Mouse (Mus musculus): ENCODE results near the gene Rps18. TPM values are rescaled to one million over a fixed set of nuclear protein-coding genes. Genes with fewer than 3 reads are reported as not detected.

Gene Rps18
- polyA plus RNA-seq, 1 experiment from 2014 or later, result 1,781 TPM

DNA sequence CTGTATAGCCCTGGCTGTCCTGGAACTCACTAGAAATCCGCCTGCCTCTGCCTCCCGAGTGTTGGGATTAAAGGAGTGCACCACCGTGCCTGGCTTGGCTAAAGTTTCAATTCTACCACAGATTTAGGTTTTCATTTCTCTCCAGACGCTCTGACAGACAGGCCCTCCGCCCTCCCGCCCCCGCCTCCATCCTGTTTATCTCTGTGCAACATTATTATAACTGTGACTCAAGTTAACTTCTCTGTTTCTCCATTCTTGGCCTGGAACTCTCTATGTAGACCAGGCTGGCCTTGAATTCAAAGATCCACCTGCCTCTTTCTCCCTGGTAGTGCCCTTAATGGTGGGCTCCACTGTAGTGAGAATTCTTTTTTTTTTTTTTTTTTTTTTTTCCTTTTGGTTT is 53.3 kb downstream of the Rps18 start:
- H3K9me3 ChIP-seq (ENCODE audit: control insufficient read depth, low read length), result no peaks in the 10 kb centered on the region
- no peak overlapping the region for H3K9ac ChIP-seq (ENCODE audit: low read length)
- H3K4me3 ChIP-seq (ENCODE audit: low read depth, low read length), result no peak overlapping the region
- H3K36me3 ChIP-seq (ENCODE audit: control insufficient read depth, insufficient read depth, low read length), result no peaks in the 10 kb centered on the region
- no peak for ATAC-seq (ENCODE audit: low FRiP score, low TSS enrichment)
- 67% methylated on average over 7 of the region's 7 CpGs for WGBS
- H3K27me3 ChIP-seq (ENCODE audit: control insufficient read depth, insufficient read depth, low read length), result no peaks in the 10 kb centered on the region
- H3K4me1 ChIP-seq (replicated peaks; ENCODE audit: control insufficient read depth, insufficient read depth), result no peaks in the 10 kb centered on the region
- H3K4me2 ChIP-seq (replicated peaks; ENCODE audit: low read depth), result no peak overlapping the region
- DNase-seq (ENCODE audit: low spot score), result no peak
- TF ChIP-seq EP300 (optimal IDR thresholded peaks at IDR 0.05) (no peak), CTCF (IDR thresholded peaks at IDR 0.05; ENCODE audit: low read depth) (no peak)
- H3K27ac ChIP-seq (replicated peaks), result no peak overlapping the region

DNA sequence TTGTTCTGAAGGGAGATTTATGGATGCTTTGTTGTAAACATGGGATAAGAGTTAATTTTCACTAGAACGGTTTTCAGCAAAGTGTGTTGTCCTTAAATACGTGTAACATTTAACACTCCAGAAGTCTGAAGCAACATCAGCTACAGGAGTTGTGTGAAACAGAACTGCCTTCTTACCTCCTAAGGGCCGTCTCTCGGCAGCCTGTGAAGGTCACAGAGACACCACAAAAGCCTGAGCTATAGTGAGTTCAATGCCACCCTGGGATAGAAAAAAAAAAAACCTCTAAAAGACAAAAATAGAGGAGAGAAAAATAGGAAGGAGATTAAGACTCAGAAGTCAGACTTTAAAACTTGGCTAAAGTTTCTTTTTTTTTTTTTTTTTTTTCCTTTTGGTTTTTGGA is 53.7 kb downstream of the Rps18 start:
- 53% methylated on average over 4 of the region's 4 CpGs for WGBS
- no peak overlapping the region for H3K9ac ChIP-seq (ENCODE audit: low read length)
- H3K4me3 ChIP-seq (ENCODE audit: low read depth, low read length), result no peak overlapping the region
- H3K4me1 ChIP-seq (replicated peaks; ENCODE audit: control insufficient read depth, insufficient read depth), result no peaks in the 10 kb centered on the region
- ATAC-seq (ENCODE audit: low FRiP score, low TSS enrichment) (no peak), DNase-seq (ENCODE audit: low spot score) (no peak)
- TF ChIP-seq CTCF (IDR thresholded peaks at IDR 0.05; ENCODE audit: low read depth), result no peak
- no peak for TF ChIP-seq EP300 (optimal IDR thresholded peaks at IDR 0.05)
- H3K27me3 ChIP-seq (ENCODE audit: control insufficient read depth, insufficient read depth, low read length), result no peaks in the 10 kb centered on the region
- H3K27ac ChIP-seq (replicated peaks), result no peak overlapping the region
- no peaks in the 10 kb centered on the region for H3K9me3 ChIP-seq (ENCODE audit: control insufficient read depth, low read length)
- H3K4me2 ChIP-seq (replicated peaks; ENCODE audit: low read depth), result no peak overlapping the region
- H3K36me3 ChIP-seq (ENCODE audit: control insufficient read depth, insufficient read depth, low read length), result no peaks in the 10 kb centered on the region

Other genes starting within 250 kb of the Rps18 start
- 51.1 and 54.6 TPM in 2 replicates for gene March2, start 237.3 kb downstream of the Rps18 start, polyA plus RNA-seq (2015; fragmentation: Nextera tagmentation; extraction: Ambion mirVana)
- 164 TPM in 2 replicates for gene Rab11b, start 195.5 kb downstream of the Rps18 start, polyA plus RNA-seq (2015; fragmentation: Nextera tagmentation; extraction: Ambion mirVana)
- 31.3 and 42.4 TPM in 2 replicates for gene Angptl4, start 174.2 kb downstream of the Rps18 start, polyA plus RNA-seq (2015; fragmentation: Nextera tagmentation; extraction: Ambion mirVana)
- gene Kank3, start 145.5 kb downstream of the Rps18 start, polyA plus RNA-seq (2015; fragmentation: Nextera tagmentation; extraction: Ambion mirVana), result 17.1 and 20.3 TPM in 2 replicates
- gene Rps28, start 131.4 kb downstream of the Rps18 start, polyA plus RNA-seq (2015; fragmentation: Nextera tagmentation; extraction: Ambion mirVana), result 1,008 and 1,055 TPM in 2 replicates
- gene Ndufa7, start 131.4 kb downstream of the Rps18 start, polyA plus RNA-seq (2015; fragmentation: Nextera tagmentation; extraction: Ambion mirVana), result 497 TPM in 2 replicates
- gene Cd320, start 112.9 kb downstream of the Rps18 start, polyA plus RNA-seq (2015; fragmentation: Nextera tagmentation; extraction: Ambion mirVana), result 32.7 and 38.2 TPM in 2 replicates
- gene Gm7029, start 82.2 kb downstream of the Rps18 start, polyA plus RNA-seq (2015; fragmentation: Nextera tagmentation; extraction: Ambion mirVana), result not detected in 2 replicates
- gene Kifc1, start 65.3 kb downstream of the Rps18 start, polyA plus RNA-seq (2015; fragmentation: Nextera tagmentation; extraction: Ambion mirVana), result 1.3 and 1.7 TPM in 2 replicates
- 1.1 TPM in 2 replicates for gene Platr17, start 50.9 kb downstream of the Rps18 start, polyA plus RNA-seq (2015; fragmentation: Nextera tagmentation; extraction: Ambion mirVana)
- gene Daxx, start 46.6 kb downstream of the Rps18 start, polyA plus RNA-seq (2015; fragmentation: Nextera tagmentation; extraction: Ambion mirVana), result 18.1 and 22.4 TPM in 2 replicates
- gene Tapbp, start 40.1 kb downstream of the Rps18 start, polyA plus RNA-seq (2015; fragmentation: Nextera tagmentation; extraction: Ambion mirVana), result 63.7 and 72.4 TPM in 2 replicates
- 10.7 and 12.2 TPM in 2 replicates for gene Zbtb22, start 40.1 kb downstream of the Rps18 start, polyA plus RNA-seq (2015; fragmentation: Nextera tagmentation; extraction: Ambion mirVana)
- 18.6 and 24.4 TPM in 2 replicates for gene Rgl2, start 26.5 kb downstream of the Rps18 start, polyA plus RNA-seq (2015; fragmentation: Nextera tagmentation; extraction: Ambion mirVana)
- 92.7 and 96.8 TPM in 2 replicates for gene Pfdn6, start 15.7 kb downstream of the Rps18 start, polyA plus RNA-seq (2015; fragmentation: Nextera tagmentation; extraction: Ambion mirVana)
- gene Wdr46, start 15.3 kb downstream of the Rps18 start, polyA plus RNA-seq (2015; fragmentation: Nextera tagmentation; extraction: Ambion mirVana), result 17.1 and 20.2 TPM in 2 replicates
- 15.0 and 15.2 TPM in 2 replicates for gene B3galt4, start 4.5 kb downstream of the Rps18 start, polyA plus RNA-seq (2015; fragmentation: Nextera tagmentation; extraction: Ambion mirVana)
- gene Vps52, start 189 bp downstream of the Rps18 start, polyA plus RNA-seq (2015; fragmentation: Nextera tagmentation; extraction: Ambion mirVana), result 24.7 and 26.3 TPM in 2 replicates
- 129 and 130 TPM in 2 replicates for gene H2-K1, start 44.3 kb upstream of the Rps18 start, polyA plus RNA-seq (2015; fragmentation: Nextera tagmentation; extraction: Ambion mirVana)
- gene Ring1, start 68.7 kb upstream of the Rps18 start, polyA plus RNA-seq (2015; fragmentation: Nextera tagmentation; extraction: Ambion mirVana), result 13.3 and 14.6 TPM in 2 replicates
- gene H2-Ke6, start 72.1 kb upstream of the Rps18 start, polyA plus RNA-seq (2015; fragmentation: Nextera tagmentation; extraction: Ambion mirVana), result 37.6 and 42.4 TPM in 2 replicates
- gene Slc39a7, start 75.7 kb upstream of the Rps18 start, polyA plus RNA-seq (2015; fragmentation: Nextera tagmentation; extraction: Ambion mirVana), result 114 and 118 TPM in 2 replicates
- gene Rxrb, start 75.8 kb upstream of the Rps18 start, polyA plus RNA-seq (2015; fragmentation: Nextera tagmentation; extraction: Ambion mirVana), result 25.0 and 26.9 TPM in 2 replicates
- gene Col11a2, start 83.4 kb upstream of the Rps18 start, polyA plus RNA-seq (2015; fragmentation: Nextera tagmentation; extraction: Ambion mirVana), result 0.18 and 0.29 TPM in 2 replicates
- 0.25 and 0.29 TPM in 2 replicates for gene H2-Oa, start 136.3 kb upstream of the Rps18 start, polyA plus RNA-seq (2015; fragmentation: Nextera tagmentation; extraction: Ambion mirVana)
- 9.1 and 9.5 TPM in 2 replicates for gene H2-DMa, start 163.5 kb upstream of the Rps18 start, polyA plus RNA-seq (2015; fragmentation: Nextera tagmentation; extraction: Ambion mirVana)
- gene Brd2, start 166.6 kb upstream of the Rps18 start, polyA plus RNA-seq (2015; fragmentation: Nextera tagmentation; extraction: Ambion mirVana), result 45.0 and 48.1 TPM in 2 replicates
- 0.45 and 0.53 TPM in 2 replicates for gene H2-DMb2, start 187.3 kb upstream of the Rps18 start, polyA plus RNA-seq (2015; fragmentation: Nextera tagmentation; extraction: Ambion mirVana)
- gene H2-DMb1, start 197.1 kb upstream of the Rps18 start, polyA plus RNA-seq (2015; fragmentation: Nextera tagmentation; extraction: Ambion mirVana), result 2.1 and 2.6 TPM in 2 replicates
- gene Tap1, start 231.6 kb upstream of the Rps18 start, polyA plus RNA-seq (2015; fragmentation: Nextera tagmentation; extraction: Ambion mirVana), result 7.0 and 8.3 TPM in 2 replicates
- 11.9 and 12.8 TPM in 2 replicates for gene Psmb9, start 231.8 kb upstream of the Rps18 start, polyA plus RNA-seq (2015; fragmentation: Nextera tagmentation; extraction: Ambion mirVana)
- 15.5 and 16.2 TPM in 2 replicates for gene Psmb8, start 241.7 kb upstream of the Rps18 start, polyA plus RNA-seq (2015; fragmentation: Nextera tagmentation; extraction: Ambion mirVana)
- gene Tap2, start 247.5 kb upstream of the Rps18 start, polyA plus RNA-seq (2015; fragmentation: Nextera tagmentation; extraction: Ambion mirVana), result 5.8 and 5.9 TPM in 2 replicates

Measured in stomach, postnatal 0 days (tissue).